Mouse (Mus musculus): ENCODE measurements around the gene 2310011J03Rik.

DNA sequence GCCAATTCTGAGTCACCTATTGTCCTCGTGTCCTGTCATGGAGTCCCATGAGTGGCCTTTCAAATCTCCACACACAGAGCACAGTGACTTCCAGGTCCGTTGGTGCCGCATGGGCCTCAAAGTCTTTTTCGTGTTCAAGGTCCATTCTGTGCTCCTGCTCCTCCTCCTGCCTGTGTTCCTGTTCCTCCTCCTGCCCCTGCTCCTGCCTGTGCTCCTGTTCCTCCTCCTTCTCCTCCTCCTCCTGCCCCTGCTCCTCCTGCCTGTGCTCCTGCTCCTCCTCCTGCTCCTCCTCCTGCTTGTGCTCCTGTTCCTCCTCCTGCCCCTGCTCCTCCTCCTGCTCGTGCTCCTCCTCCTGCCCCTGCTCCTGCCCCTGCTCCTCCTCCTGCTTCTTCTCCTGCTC is 47.6 kb upstream of the 2310011J03Rik start:
- TF ChIP-seq CTCF (IDR thresholded peaks at IDR 0.05; ENCODE audit: control insufficient read depth, insufficient read depth, insufficient read length), result no peak
- TF ChIP-seq MYOG (IDR thresholded peaks at IDR 0.05; ENCODE audit: control insufficient read depth, extremely low read depth, insufficient read length), result no peak
- TF ChIP-seq USF1 (IDR thresholded peaks at IDR 0.05; ENCODE audit: low read depth), result no peak
- no peak for TF ChIP-seq CEBPB (IDR thresholded peaks at IDR 0.05; ENCODE audit: low read depth)
- TF ChIP-seq MAX (IDR thresholded peaks at IDR 0.05), result peak; percentile 22
- TF ChIP-seq MYOD1 (IDR thresholded peaks at IDR 0.05; ENCODE audit: control insufficient read depth, insufficient read length, low read depth), result no peak
- TF ChIP-seq FOSL1 (IDR thresholded peaks at IDR 0.05; ENCODE audit: insufficient read depth, low read length, poor library complexity, severe bottlenecking), result no peak
